Mouse (Mus musculus) lung, postnatal 0 days (tissue): ENCODE data around the gene Selp. TPM values are rescaled to one million over a fixed set of nuclear protein-coding genes. Genes with fewer than 3 reads are reported as not detected.

ENCODE experiments used
- ATAC-seq: fragments of 200-750 bp; cut with Nextera tagmentation; 2 replicates; pipeline ENCODE4 v1.8.0; 2017; ENCODE audit warnings: moderate library complexity
- DNase-seq: peaks from one replicate; pipeline ENCODE4 v3.0.0-alpha.2; 2016; ENCODE audit warnings: low spot score
- H3K27ac ChIP-seq: fragments of 300-500 bp; sonication (generic); 2 replicates; pipeline ENCODE4 v1.5.1; 2014; ENCODE audit warnings: antibody characterized with exemption, mild to moderate bottlenecking, low read length, mixed read lengths
- H3K27me3 ChIP-seq: fragments of 300-500 bp; sonication (generic); replicated peaks from 2 replicates; pipeline ENCODE4 v1.6.1; 2014; ENCODE audit warnings: low read length, mixed read lengths; ENCODE audit not compliant: insufficient read depth
- H3K36me3 ChIP-seq: fragments of 300-500 bp; sonication (generic); 2 replicates; pipeline ENCODE4 v1.6.1; 2014; ENCODE audit warnings: low read length, mixed read lengths; ENCODE audit not compliant: insufficient read depth
- H3K4me1 ChIP-seq: fragments of 300-500 bp; sonication (generic); 2 replicates; pipeline ENCODE4 v1.6.1; 2014; ENCODE audit warnings: antibody characterized with exemption, low read depth, low read length, mixed read lengths; ENCODE audit not compliant: insufficient read depth
- H3K4me2 ChIP-seq: fragments of 300-500 bp; sonication (generic); replicated peaks from 2 replicates; pipeline ENCODE4 v1.6.1; 2014; ENCODE audit warnings: low read depth, mild to moderate bottlenecking, low read length, moderate library complexity, mixed read lengths
- H3K4me3 ChIP-seq: fragments of 300-500 bp; sonication (generic); 2 replicates; pipeline ENCODE4 v1.5.1; 2014; ENCODE audit warnings: low read depth, low read length
- H3K9ac ChIP-seq: fragments of 300-500 bp; sonication (generic); replicated peaks from 2 replicates; pipeline ENCODE4 v1.6.1; 2014; ENCODE audit warnings: low read depth, mild to moderate bottlenecking
- H3K9me3 ChIP-seq: fragments of 300-500 bp; sonication (generic); 2 replicates; pipeline ENCODE4 v1.6.1; 2016; ENCODE audit warnings: low read length, mixed read lengths
- CTCF ChIP-seq: IDR thresholded peaks from 2 replicates; pipeline ENCODE4 v1.5.1; 2016; ENCODE audit warnings: antibody characterized with exemption, mild to moderate bottlenecking
- EP300 ChIP-seq: IDR thresholded peaks from 2 replicates; pipeline ENCODE4 v1.6.1; 2016; ENCODE audit warnings: antibody characterized with exemption, mild to moderate bottlenecking, control low read depth
- WGBS: fragments of 180-500 bp; shearing (Covaris S2); extraction: QIAGEN DNeasy Blood & Tissue Kit; methylation state at CpG from one replicate; pipeline ENCODE4 v1.1.7; 2014; 5-methylcytosine and 5-hydroxymethylcytosine counted together
- polyA plus RNA-seq: library from polyadenylated mRNA; unstranded; fragments of >200 nt; fragmentation: Nextera tagmentation; extraction: Ambion mirVana; gene quantifications from 2 replicates; pipeline ENCODE4 v1.2.1, GENCODE M21; 2015

Selp gene
- polyA plus RNA-seq, 1 experiment from 2014 or later = 0.39 TPM

- Histone ChIP-seq H3K4me3 (no peak overlapping the region), H3K4me2 (no peak overlapping the region), H3K9ac (no peak overlapping the region), H3K9me3 (no peaks in the 10 kb centered on the region), H3K27ac (no peak overlapping the region), H3K36me3 (no peaks in the 10 kb centered on the region), H3K4me1 (no peaks in the 10 kb centered on the region), H3K27me3 (no peaks in the 10 kb centered on the region)
- TF ChIP-seq CTCF (no peak), EP300 (no peak)
- ATAC-seq = no peak
- DNase-seq = no peak
- WGBS = 82% methylated on average over 3 of the region's 3 CpGs
These were observed 28.3 kb upstream of the Selp start for GRCm38 (mm10) chr1:164086797-164087196.

DNA sequence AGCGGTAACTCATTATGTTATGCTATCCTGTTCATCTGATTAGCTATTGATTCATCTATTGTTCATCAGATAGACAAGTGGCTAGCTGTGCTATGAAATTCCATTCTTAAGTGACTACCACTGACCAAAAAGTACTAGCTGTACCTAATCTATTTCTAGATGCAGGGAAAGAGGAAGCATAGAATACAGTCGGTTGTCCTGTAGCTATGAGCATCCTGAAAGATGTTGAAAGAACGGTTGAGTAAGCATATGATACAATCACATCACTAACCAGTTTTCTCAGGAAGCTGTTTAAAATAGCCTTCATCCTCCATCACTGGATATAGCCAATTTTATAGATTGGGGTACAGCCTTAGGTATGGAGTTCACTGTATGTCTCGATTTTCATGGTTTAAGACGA is 27.2 kb upstream of the Selp start:
- no peaks in the 10 kb centered on the region for H3K27me3 ChIP-seq
- no peaks in the 10 kb centered on the region for H3K4me1 ChIP-seq
- no peaks in the 10 kb centered on the region for H3K36me3 ChIP-seq
- DNase-seq = peak; percentile 7
- no peak overlapping the region for H3K27ac ChIP-seq
- no peak for TF ChIP-seq CTCF
- no peak for TF ChIP-seq EP300
- no peak for ATAC-seq
- WGBS = 83% methylated on average over 5 of the region's 5 CpGs
- H3K4me2 ChIP-seq = no peak overlapping the region
- no peaks in the 10 kb centered on the region for H3K9me3 ChIP-seq
- H3K9ac ChIP-seq = no peak overlapping the region
- no peak overlapping the region for H3K4me3 ChIP-seq

DNA sequence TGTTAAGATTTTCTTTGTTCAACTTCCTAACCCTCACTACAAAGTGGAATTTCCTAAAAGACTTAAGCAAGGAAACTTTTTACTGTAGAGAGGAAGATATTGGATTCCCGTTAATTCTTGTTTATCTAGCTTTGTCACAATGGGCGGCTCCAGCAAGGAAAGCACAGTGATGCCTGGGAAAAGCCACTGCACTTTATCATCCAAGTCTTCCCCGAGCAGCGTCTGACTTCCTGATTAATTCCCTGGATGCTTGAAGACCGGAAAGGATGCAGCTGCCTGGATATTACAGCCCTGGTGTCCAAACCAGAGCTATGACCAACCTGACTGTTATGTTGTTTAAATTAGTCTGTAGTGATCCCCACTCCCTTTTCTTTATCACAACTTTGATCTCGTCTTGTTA is 18.3 kb upstream of the Selp start:
- DNase-seq = peak; percentile 23
- WGBS = 24% methylated on average over 6 of the region's 6 CpGs

DNA sequence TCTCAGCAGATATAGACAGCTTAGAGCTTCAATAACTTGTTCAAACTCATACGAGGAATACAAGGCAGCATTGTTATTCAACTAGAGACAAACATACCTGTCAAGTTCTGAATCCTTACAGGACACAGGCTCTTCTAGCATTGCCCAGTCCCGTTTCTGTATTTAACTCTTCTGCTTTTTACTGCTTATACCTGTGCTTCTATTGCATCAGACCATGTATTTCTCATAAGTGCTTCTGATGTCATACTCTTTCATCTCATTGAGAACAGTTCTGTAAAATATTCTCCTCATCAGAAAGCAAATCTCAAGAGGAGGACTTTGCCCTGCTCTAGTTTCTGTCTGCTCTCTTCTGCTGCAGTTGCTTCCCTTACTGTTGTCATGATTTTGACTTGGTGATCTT is 17.2 kb upstream of the Selp start:
- no peak for TF ChIP-seq EP300
- no peak for TF ChIP-seq CTCF
- ATAC-seq (no peak), DNase-seq (no peak)
- H3K4me2 ChIP-seq = no peak overlapping the region
- H3K9ac ChIP-seq = no peak overlapping the region
- H3K36me3 ChIP-seq = no peaks in the 10 kb centered on the region
- H3K27me3 ChIP-seq = no peaks in the 10 kb centered on the region
- H3K4me3 ChIP-seq = no peak overlapping the region
- WGBS = 75% methylated on average over 2 of the region's 2 CpGs
- no peak overlapping the region for H3K27ac ChIP-seq
- H3K4me1 ChIP-seq = no peaks in the 10 kb centered on the region
- H3K9me3 ChIP-seq = no peaks in the 10 kb centered on the region

More for the DNA sequence above, 18.3 kb upstream of the Selp start:
- Histone ChIP-seq H3K9ac (no peak overlapping the region), H3K9me3 (no peaks in the 10 kb centered on the region), H3K27me3 (no peaks in the 10 kb centered on the region), H3K4me3 (no peak overlapping the region), H3K36me3 (no peaks in the 10 kb centered on the region), H3K27ac (no peak overlapping the region), H3K4me2 (no peak overlapping the region), H3K4me1 (no peaks in the 10 kb centered on the region)
- no peak for ATAC-seq
- no peak for TF ChIP-seq CTCF
- no peak for TF ChIP-seq EP300

- Histone ChIP-seq H3K27ac (no peak overlapping the region), H3K4me1 (no peaks in the 10 kb centered on the region), H3K36me3 (no peaks in the 10 kb centered on the region), H3K9ac (no peak overlapping the region), H3K4me2 (no peak overlapping the region), H3K9me3 (no peaks in the 10 kb centered on the region), H3K27me3 (no peaks in the 10 kb centered on the region), H3K4me3 (no peak overlapping the region)
- WGBS = 70% methylated on average over 2 of the region's 2 CpGs
- no peak for TF ChIP-seq CTCF
- no peak for TF ChIP-seq EP300
- no peak for ATAC-seq
- DNase-seq = no peak
These were observed 16.7 kb upstream of the Selp start for GRCm38 (mm10) chr1:164098372-164098771.

GRCm38 (mm10) chr1:164109763-164110162 is 5.3 kb upstream of the Selp start:
- Histone ChIP-seq H3K9me3 (no peaks in the 10 kb centered on the region), H3K9ac (no peak overlapping the region), H3K36me3 (no peaks in the 10 kb centered on the region), H3K27me3 (no peaks in the 10 kb centered on the region), H3K27ac (no peak overlapping the region), H3K4me3 (no peak overlapping the region), H3K4me1 (no peaks in the 10 kb centered on the region), H3K4me2 (no peak overlapping the region)
- TF ChIP-seq EP300 (0 out of 2 replicates have a peak, but pooled peaks have one; percentile 49), CTCF (no peak)
- ATAC-seq = no peak
- 62% methylated on average over 2 of the region's 2 CpGs for WGBS
- peak; percentile 18 for DNase-seq

DNA sequence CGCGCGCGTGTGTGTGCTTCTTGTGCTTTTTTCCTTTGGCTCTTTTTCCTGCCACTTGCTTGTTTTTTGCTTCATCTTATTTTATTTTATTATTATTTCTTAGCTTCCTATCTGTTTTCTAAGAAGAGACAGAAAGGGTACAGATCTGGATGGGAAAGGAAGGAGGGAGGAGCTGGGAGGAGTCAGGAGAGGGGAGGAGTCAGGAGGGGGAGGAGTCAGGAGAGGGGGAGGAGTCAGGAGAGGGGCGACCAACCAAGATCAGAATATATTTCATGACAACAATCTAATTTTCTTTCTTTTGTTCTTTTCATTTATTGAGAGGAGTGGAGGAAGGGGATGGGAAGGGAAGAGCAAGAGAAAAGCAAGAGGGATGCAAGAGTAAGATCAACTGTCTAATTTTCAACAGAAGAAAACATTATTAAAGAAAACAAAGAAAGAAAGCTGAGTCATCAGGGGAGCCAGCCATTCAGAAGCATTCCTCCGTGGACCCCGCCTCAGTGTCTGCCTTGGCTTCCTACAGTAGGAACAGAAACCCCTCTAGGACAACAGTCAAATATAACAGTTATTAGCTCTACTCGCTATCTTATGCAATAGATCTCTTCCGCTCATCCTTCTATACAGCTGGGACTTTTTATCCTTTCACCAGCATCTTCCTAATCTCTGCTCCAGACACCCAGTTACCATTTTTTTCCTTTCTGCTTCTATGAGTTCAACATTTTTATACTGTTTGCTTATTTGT is 4.3 kb upstream of the Selp start:
- TF ChIP-seq EP300 (no peak), CTCF (no peak)
- DNase-seq (no peak), ATAC-seq (no peak)
- Histone ChIP-seq H3K4me1 (no peaks in the 10 kb centered on the region), H3K27ac (no peak overlapping the region), H3K27me3 (no peaks in the 10 kb centered on the region), H3K4me2 (no peak overlapping the region), H3K9me3 (no peaks in the 10 kb centered on the region), H3K9ac (no peak overlapping the region), H3K36me3 (no peaks in the 10 kb centered on the region), H3K4me3 (no peak overlapping the region)
- WGBS = 96% methylated on average over 9 of the region's 9 CpGs
